Mouse (Mus musculus): ENCODE results near the gene Snrnp35.

- TF ChIP-seq POLR2A (IDR thresholded peaks at IDR 0.05; ENCODE audit: extremely low read depth, insufficient read depth, low read length) (no peak), CTCF (IDR thresholded peaks at IDR 0.05; ENCODE audit: low read depth, low read length) (no peak)
These were observed 4.1 kb upstream of the Snrnp35 start for GRCm38 (mm10) chr5:124478873-124479204.
